Mouse (Mus musculus): ENCODE data around the gene Btbd35f2. TPM values are rescaled to one million over a fixed set of nuclear protein-coding genes. Genes with fewer than 3 reads are reported as not detected.
"Not testable (repeated sequence)": the region's sequence is repeated elsewhere in the genome, so short reads cannot be mapped to it uniquely, and the experiment has no call there.

Btbd35f2 gene
- polyA plus RNA-seq (2015; fragmentation: Nextera tagmentation; extraction: Ambion mirVana) = not detected in 2 replicates

DNA sequence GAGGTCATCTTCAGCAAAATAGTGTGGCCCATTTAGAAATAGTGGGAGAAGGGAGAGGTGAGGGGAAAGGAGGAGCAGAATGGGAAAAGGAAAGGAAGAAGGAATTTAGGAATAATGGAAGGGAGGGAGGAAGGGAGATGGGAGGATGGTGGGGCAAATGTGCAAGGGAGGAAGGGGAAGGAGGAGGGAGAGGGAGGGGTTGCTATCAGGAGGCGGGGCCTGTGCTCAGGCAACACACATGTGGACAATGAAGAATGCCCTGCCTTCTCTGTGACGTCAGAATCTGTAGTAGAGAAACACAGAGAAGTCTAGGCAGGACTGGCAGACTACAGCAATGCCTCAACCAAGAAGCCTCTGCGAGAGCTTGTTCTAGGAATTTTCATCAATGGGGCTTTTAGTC is at the start of gene Btbd35f2:
Gene Btbd35f2, plus strand, starts transcription at position 301 of the 400 bp plus-strand sequence.
- not testable (repeated sequence) for H3K4me2 ChIP-seq; H3K9ac ChIP-seq; H3K27ac ChIP-seq; H3K4me3 ChIP-seq; H3K9me3 ChIP-seq; H3K4me1 ChIP-seq; H3K27me3 ChIP-seq (replicated peaks); H3K36me3 ChIP-seq (replicated peaks); ATAC-seq (replicated peaks)
- 88% methylated on average over 1 of the region's 3 CpGs for WGBS

Other genes with a start within 250 kb of the Btbd35f2 start
- gene Btbd35f22, start 230.6 kb upstream of the Btbd35f2 start, polyA plus RNA-seq (2015; fragmentation: Nextera tagmentation; extraction: Ambion mirVana) = not detected in 2 replicates